8 mouse cellular contexts compared by ENCODE assay signal in genomic region chr10:95181553-95181952, GRCm38 (mm10).
DNase-seq lines count a peak whose midpoint lies in the region; ATAC-seq lines count a peak whose summit lies in the region.

No protein-coding gene starts in this region.

- H3K4me3 ChIP-seq in midbrain, embryonic 13.5 days (replicated peaks): no peak overlapping the region
- no peak overlapping the region for H3K4me3 ChIP-seq in midbrain, embryonic 10.5 days

- H3K36me3 ChIP-seq in midbrain, embryonic 13.5 days: no peaks in the 10 kb centered on the region
- H3K36me3 ChIP-seq in midbrain, embryonic 10.5 days: no peaks in the 10 kb centered on the region

- ATAC-seq in midbrain, embryonic 13.5 days: 0 out of 2 replicates have a peak, but pooled peaks have one; percentile 24

- no peaks in the 10 kb centered on the region for H3K9me3 ChIP-seq in midbrain, embryonic 13.5 days
- H3K9me3 ChIP-seq in midbrain, embryonic 10.5 days (replicated peaks): peaks cover 2% of the 10 kb centered on the region; the same call in 1 of the 2 replicates

- no peak overlapping the region for H3K9ac ChIP-seq in midbrain, embryonic 13.5 days (replicated peaks)

- H3K4me2 ChIP-seq in midbrain, embryonic 13.5 days (replicated peaks): no peak overlapping the region

- DNase-seq in embryo, embryonic 11 days: peak; percentile 55
- no peak for DNase-seq in embryo, embryonic 10.5 days (ENCODE audit: low spot score)
- DNase-seq in midbrain, embryonic 10.5 days (ENCODE audit: low spot score): no peak
- peak; percentile 29 for DNase-seq in induced T-regulatory cell, adult 2 months (ENCODE audit: low read depth)
- peak; percentile 47 for DNase-seq in skeletal muscle tissue, adult 2 months (ENCODE audit: low read depth, low spot score)
- no peak for DNase-seq in heart, adult 8-10 months (ENCODE audit: low spot score)
- no peak for DNase-seq in spleen, postnatal 36 days (ENCODE audit: low spot score in 2 of 2)

- H3K4me1 ChIP-seq in midbrain, embryonic 13.5 days (replicated peaks): no peaks in the 10 kb centered on the region
- no peaks in the 10 kb centered on the region for H3K4me1 ChIP-seq in midbrain, embryonic 10.5 days

- H3K27ac ChIP-seq in midbrain, embryonic 13.5 days: no peak overlapping the region
- no peak overlapping the region for H3K27ac ChIP-seq in midbrain, embryonic 10.5 days (replicated peaks)

- no peaks in the 10 kb centered on the region for H3K27me3 ChIP-seq in midbrain, embryonic 13.5 days
- H3K27me3 ChIP-seq in midbrain, embryonic 10.5 days (ENCODE audit: low read depth, poor library complexity, severe bottlenecking): no peaks in the 10 kb centered on the region

- 69% methylated on average over 10 of the region's 10 CpGs for whole genome bisulfite sequencing in midbrain, embryonic 13.5 days
- 83% methylated on average over 10 of the region's 10 CpGs for WGBS in midbrain, embryonic 10.5 days

Comparison
In these comparisons a context has a peak if more than half of its experiments do, and no peak if none do; other contexts are left out.
1. DNase-seq: peak in embryo, embryonic 11 days (single experiment), induced T-regulatory cell, adult 2 months (single experiment) and skeletal muscle tissue, adult 2 months (single experiment); none in embryo, embryonic 10.5 days (single experiment), midbrain, embryonic 10.5 days (single experiment), heart, adult 8-10 months (single experiment) and spleen, postnatal 36 days (0 of 2).